Mouse (Mus musculus) urinary bladder, adult 2 months (tissue): ENCODE data around the gene Ms4a6b. TPM values are rescaled to one million over a fixed set of nuclear protein-coding genes. Genes with fewer than 3 reads are reported as not detected.
"Not testable (repeated sequence)": the region's sequence is repeated elsewhere in the genome, so short reads cannot be mapped to it uniquely, and the experiment has no call there.

Experiments used
- DNase-seq: peaks from one replicate; pipeline ENCODE4 v3.0.0; 2022; ENCODE audit warnings: low spot score
- polyA plus RNA-seq: library from polyadenylated mRNA; depleted of rRNA; stranded (reverse); fragments of >200 nt; gene quantifications from 2 replicates; pipeline ENCODE4 v1.2.3, GENCODE M21; 2012; rRNA removed

The Ms4a6b gene
- polyA plus RNA-seq, 1 experiment = 14.0 TPM

- no peak for DNase-seq
Observed at GRCm38 (mm10) chr19:11533888-11534445, 17.7 kb downstream of the Ms4a6b start.

GRCm38 (mm10) chr19:11536593-11536992 is 20.3 kb downstream of the Ms4a6b start, which contains the start of gene Ms4a4d:
Gene Ms4a4d, plus strand, starts transcription at chr19:11536801.
- no peak for DNase-seq

- no peak for DNase-seq
Observed at GRCm38 (mm10) chr19:11537336-11537735, 21.0 kb downstream of the Ms4a6b start.

GRCm38 (mm10) chr19:11540166-11540821 is 24.0 kb downstream of the Ms4a6b start:
- DNase-seq = not testable (repeated sequence)

GRCm38 (mm10) chr19:11544383-11544782 is 28.1 kb downstream of the Ms4a6b start:
- not testable (repeated sequence) for DNase-seq

GRCm38 (mm10) chr19:11547911-11548310 is 31.6 kb downstream of the Ms4a6b start:
- no peak for DNase-seq

- DNase-seq = no peak
Observed at GRCm38 (mm10) chr19:11554726-11555125, 38.4 kb downstream of the Ms4a6b start.

- not testable (repeated sequence) for DNase-seq
Observed at GRCm38 (mm10) chr19:11559560-11559959, 43.2 kb downstream of the Ms4a6b start.

GRCm38 (mm10) chr19:11574965-11575364 is 58.7 kb downstream of the Ms4a6b start:
- DNase-seq = no peak

Other genes with a start within 250 kb of the Ms4a6b start
- gene Ms4a5, start 232.6 kb upstream of the Ms4a6b start, polyA plus RNA-seq = not detected in 2 replicates
- 1.6 and 2.0 TPM in 2 replicates for gene Ms4a14, start 202.1 kb upstream of the Ms4a6b start, polyA plus RNA-seq
- gene Ms4a7, start 180.4 kb upstream of the Ms4a6b start, polyA plus RNA-seq = 11.5 and 16.8 TPM in 2 replicates
- 3.4 and 3.8 TPM in 2 replicates for gene Ms4a4a, start 141.0 kb upstream of the Ms4a6b start, polyA plus RNA-seq
- gene Ms4a4c, start 111.7 kb upstream of the Ms4a6b start, polyA plus RNA-seq = 1.5 and 2.5 TPM in 2 replicates
- 5.0 TPM in 2 replicates for gene Ms4a4b, start 73.0 kb upstream of the Ms4a6b start, polyA plus RNA-seq
- gene Ms4a6c, start 47.1 kb upstream of the Ms4a6b start, polyA plus RNA-seq = 12.8 and 13.3 TPM in 2 replicates
- gene Gm8369, start 30.6 kb upstream of the Ms4a6b start, polyA plus RNA-seq = 0.69 and 0.70 TPM in 2 replicates
- 45.9 and 47.7 TPM in 2 replicates for gene Ms4a4d, start 20.3 kb downstream of the Ms4a6b start, polyA plus RNA-seq
- 5.2 and 6.5 TPM in 2 replicates for gene Ms4a6d, start 88.3 kb downstream of the Ms4a6b start, polyA plus RNA-seq
- gene Ms4a2, start 107.2 kb downstream of the Ms4a6b start, polyA plus RNA-seq = 0.19 and 0.21 TPM in 2 replicates
- gene Ms4a3, start 124.3 kb downstream of the Ms4a6b start, polyA plus RNA-seq = not detected in 2 replicates
- gene Oosp2, start 144.0 kb downstream of the Ms4a6b start, polyA plus RNA-seq = not detected in 2 replicates
- not detected in 2 replicates for gene Oosp1, start 174.6 kb downstream of the Ms4a6b start, polyA plus RNA-seq
- not detected in 2 replicates for gene Oosp3, start 180.5 kb downstream of the Ms4a6b start, polyA plus RNA-seq
- gene Gif, start 231.0 kb downstream of the Ms4a6b start, polyA plus RNA-seq = not detected in 2 replicates